Mouse (Mus musculus): Measurements from ENCODE around the gene Prrt1.

DNA sequence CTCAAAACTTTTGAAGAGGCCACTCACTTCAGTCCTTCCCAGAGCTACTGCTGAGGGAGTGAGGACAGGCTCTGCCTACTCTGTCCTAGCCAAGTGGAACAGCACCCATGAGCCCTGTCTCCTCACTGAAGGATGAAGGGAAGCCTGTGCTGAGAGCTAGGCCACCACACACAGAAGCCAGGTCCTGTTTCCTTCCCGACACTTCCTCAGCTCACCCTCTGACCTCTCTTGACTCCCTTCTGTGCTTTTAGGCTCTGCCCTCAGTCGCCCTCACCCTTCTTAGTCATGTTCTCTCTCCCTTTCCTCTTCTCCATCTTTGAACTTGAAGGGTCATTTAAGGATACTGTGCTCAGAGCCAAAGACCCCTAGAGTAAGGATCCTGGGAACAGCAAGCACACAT lies 27.9 kb downstream of the Prrt1 start:
- TF ChIP-seq CTCF (IDR thresholded peaks at IDR 0.05; ENCODE audit: low read depth) = no peak
- TF ChIP-seq EP300 (IDR thresholded peaks at IDR 0.05; ENCODE audit: low read depth) = no peak
